Mouse (Mus musculus) adrenal gland, postnatal 36 days (tissue): Measurements from ENCODE around the gene Ttc7. TPM values are rescaled to one million over a fixed set of nuclear protein-coding genes. Genes with fewer than 3 reads are reported as not detected.

ENCODE experiments used
- DNase-seq, 2 experiments: peaks; one replicate each; pipeline ENCODE4 v3.0.0; 2021; ENCODE audit warnings: mixed read lengths in 1 of 2
- total RNA-seq, 2 experiments: library from RNA; stranded (reverse); gene quantifications; 2 replicates each; pipeline ENCODE4 v1.2.3; 2021

The Ttc7 gene
- total RNA-seq, 2 experiments from 2014 or later = 9.5 to 14.3 TPM

- no peak for DNase-seq
Observed at GRCm38 (mm10) chr17:87312924-87313870, 30.5 kb downstream of the Ttc7 start.

- DNase-seq = no peak
Observed at GRCm38 (mm10) chr17:87314121-87314520, 31.4 kb downstream of the Ttc7 start.

GRCm38 (mm10) chr17:87314530-87314946, 31.9 kb downstream of the Ttc7 start:
- DNase-seq = peak; percentile 30 to 61

- peak; percentile 92 to 94 for DNase-seq
Observed at GRCm38 (mm10) chr17:87315021-87315531, 32.4 kb downstream of the Ttc7 start.

- DNase-seq = no peak
Observed at GRCm38 (mm10) chr17:87315891-87316763, 33.4 kb downstream of the Ttc7 start.

- DNase-seq = no peak
Observed at GRCm38 (mm10) chr17:87317271-87317670, 34.6 kb downstream of the Ttc7 start.

GRCm38 (mm10) chr17:87317947-87318346, 35.3 kb downstream of the Ttc7 start:
- DNase-seq = peak in 1 of 2 experiments; percentile 46

GRCm38 (mm10) chr17:87321673-87322072, 39.0 kb downstream of the Ttc7 start:
- no peak for DNase-seq

- DNase-seq = no peak
Observed at GRCm38 (mm10) chr17:87323215-87323614, 40.5 kb downstream of the Ttc7 start.

- DNase-seq = no peak
Observed at GRCm38 (mm10) chr17:87325501-87325900, 42.8 kb downstream of the Ttc7 start.

- no peak for DNase-seq
Observed at GRCm38 (mm10) chr17:87326987-87327386, 44.3 kb downstream of the Ttc7 start.

GRCm38 (mm10) chr17:87327645-87328044, 45.0 kb downstream of the Ttc7 start:
- DNase-seq = no peak

GRCm38 (mm10) chr17:87328177-87328768, 45.6 kb downstream of the Ttc7 start:
- DNase-seq = no peak

- no peak for DNase-seq
Observed at GRCm38 (mm10) chr17:87329144-87329700, 46.5 kb downstream of the Ttc7 start.

GRCm38 (mm10) chr17:87330250-87330920, 47.7 kb downstream of the Ttc7 start:
- no peak for DNase-seq

GRCm38 (mm10) chr17:87330921-87331291, 48.2 kb downstream of the Ttc7 start:
- peak in 1 of 2 experiments; percentile 22 for DNase-seq

GRCm38 (mm10) chr17:87331336-87332141, 48.9 kb downstream of the Ttc7 start:
- no peak for DNase-seq

- no peak for DNase-seq
Observed at GRCm38 (mm10) chr17:87332142-87332815, 49.6 kb downstream of the Ttc7 start.

GRCm38 (mm10) chr17:87332887-87333286, 50.2 kb downstream of the Ttc7 start:
- DNase-seq = no peak

- DNase-seq = no peak
Observed at GRCm38 (mm10) chr17:87334162-87334561, 51.5 kb downstream of the Ttc7 start.
